Mouse (Mus musculus): ENCODE measurements around the gene Cmas.

GRCm38 (mm10) chr6:142797996-142798395 is 41.5 kb downstream of the Cmas start:
- TF ChIP-seq CTCF (IDR thresholded peaks at IDR 0.05; ENCODE audit: low read depth, low read length) (no peak), GATA2 (IDR thresholded peaks at IDR 0.05; ENCODE audit: borderline replicate concordance, low read depth, low read length) (no peak), TAL1 (conservative IDR thresholded peaks at IDR 0.05; ENCODE audit: low read depth, low read length) (no peak), GATA1 (IDR thresholded peaks at IDR 0.05; ENCODE audit: borderline replicate concordance, low read length) (no peak)

All from G1E (cell line).